Mouse (Mus musculus) heart, embryonic 12.5 days (tissue): ENCODE results near the gene Atp6v0b. TPM values are rescaled to one million over a fixed set of nuclear protein-coding genes. Genes with fewer than 3 reads are reported as not detected.

ENCODE experiments used
- ATAC-seq: fragments of 200-750 bp; cut with Nextera tagmentation; 2 replicates; pipeline ENCODE4 v1.8.0; 2017; ENCODE audit warnings: moderate TSS enrichment, moderate library complexity; ENCODE audit not compliant: insufficient number of reproducible peaks, low FRiP score
- H3K27ac ChIP-seq: fragments of 300-500 bp; sonication (generic); 2 replicates; pipeline ENCODE4 v1.5.1; 2016; ENCODE audit warnings: mild to moderate bottlenecking, moderate library complexity; ENCODE audit not compliant: poor library complexity, severe bottlenecking
- H3K27me3 ChIP-seq: fragments of 300-500 bp; sonication (generic); replicated peaks from 2 replicates; pipeline ENCODE4 v1.6.1; 2016; ENCODE audit warnings: mild to moderate bottlenecking, moderate library complexity
- H3K36me3 ChIP-seq: fragments of 300-500 bp; sonication (generic); 2 replicates; pipeline ENCODE4 v1.6.1; 2016; ENCODE audit warnings: mild to moderate bottlenecking, moderate library complexity
- H3K4me1 ChIP-seq: fragments of 300-500 bp; sonication (generic); replicated peaks from 2 replicates; pipeline ENCODE4 v1.6.1; 2016; ENCODE audit warnings: mild to moderate bottlenecking
- H3K4me2 ChIP-seq: fragments of 300-500 bp; sonication (generic); 2 replicates; pipeline ENCODE4 v1.6.1; 2016; ENCODE audit warnings: mild to moderate bottlenecking, moderate library complexity
- H3K4me3 ChIP-seq: fragments of 300-500 bp; sonication (generic); 2 replicates; pipeline ENCODE4 v1.5.1; 2016; ENCODE audit warnings: mild to moderate bottlenecking
- H3K9ac ChIP-seq: fragments of 300-500 bp; sonication (generic); 2 replicates; pipeline ENCODE4 v1.6.1; 2016; ENCODE audit warnings: mild to moderate bottlenecking, moderate library complexity
- H3K9me3 ChIP-seq: fragments of 300-500 bp; sonication (generic); replicated peaks from 2 replicates; pipeline ENCODE4 v1.6.1; 2016; ENCODE audit warnings: mild to moderate bottlenecking, moderate library complexity
- WGBS: fragments of 180-500 bp; shearing (Covaris S2); methylation state at CpG from one replicate; pipeline ENCODE4 v1.1.7; 2016; 5-methylcytosine and 5-hydroxymethylcytosine counted together
- polyA plus RNA-seq: library from polyadenylated mRNA; unstranded; fragments of >200 nt; fragmentation: Nextera tagmentation; extraction: Ambion mirVana; gene quantifications from 2 replicates; pipeline ENCODE4 v1.2.1, GENCODE M21; 2016

The Atp6v0b gene
- polyA plus RNA-seq, 1 experiment from 2014 or later: 196 TPM

- Histone ChIP-seq H3K4me2 (peak overlapping the region; percentile 9; the same call in 1 of the 2 replicates), H3K9me3 (no peaks in the 10 kb centered on the region), H3K36me3 (no peaks in the 10 kb centered on the region), H3K4me1 (peaks cover 42% of the 10 kb centered on the region), H3K4me3 (no peak overlapping the region), H3K27me3 (peaks cover 7% of the 10 kb centered on the region; the same call in 1 of the 2 replicates), H3K27ac (peak overlapping the region; percentile 79), H3K9ac (no peak overlapping the region)
- ATAC-seq: no peak
- 26% methylated on average over 3 of the region's 3 CpGs for WGBS
Observed at GRCm38 (mm10) chr4:117918261-117918660, 31.1 kb upstream of the Atp6v0b start.

- peaks cover 43% of the 10 kb centered on the region for H3K4me1 ChIP-seq
Observed at GRCm38 (mm10) chr4:117917847-117918246, 30.7 kb upstream of the Atp6v0b start.

GRCm38 (mm10) chr4:117917402-117917801, 30.3 kb upstream of the Atp6v0b start:
- Histone ChIP-seq H3K4me2 (no peak overlapping the region), H3K4me1 (peaks cover 46% of the 10 kb centered on the region), H3K4me3 (no peak overlapping the region), H3K9me3 (no peaks in the 10 kb centered on the region), H3K9ac (no peak overlapping the region), H3K27ac (peak overlapping the region; percentile 79), H3K36me3 (peaks cover under 1% of the 10 kb centered on the region), H3K27me3 (peaks cover 7% of the 10 kb centered on the region; the same call in 1 of the 2 replicates)
- WGBS: 62% methylated on average over 4 of the region's 4 CpGs
- no peak for ATAC-seq

More at GRCm38 (mm10) chr4:117917847-117918246, 30.7 kb upstream of the Atp6v0b start:
- no peak overlapping the region for H3K9ac ChIP-seq
- ATAC-seq: no peak
- H3K27ac ChIP-seq: peak overlapping the region; percentile 79
- H3K36me3 ChIP-seq: no peaks in the 10 kb centered on the region
- WGBS: 84% methylated on average over 4 of the region's 4 CpGs
- peaks cover 7% of the 10 kb centered on the region; the same call in 1 of the 2 replicates for H3K27me3 ChIP-seq
- H3K4me2 ChIP-seq: peak overlapping the region; percentile 9; the same call in 1 of the 2 replicates
- H3K9me3 ChIP-seq: no peaks in the 10 kb centered on the region
- no peak overlapping the region for H3K4me3 ChIP-seq

GRCm38 (mm10) chr4:117916386-117916785, 29.3 kb upstream of the Atp6v0b start:
- ATAC-seq: no peak
- Histone ChIP-seq H3K9me3 (no peaks in the 10 kb centered on the region), H3K4me2 (0 out of 2 replicates have a peak overlapping the region, but pooled peaks have one; percentile 98), H3K4me3 (no peak overlapping the region), H3K36me3 (peaks cover 11% of the 10 kb centered on the region), H3K27me3 (0 out of 2 replicates have a peak, but pooled peaks cover under 1% of the 10 kb centered on the region), H3K27ac (peak overlapping the region; percentile 36), H3K9ac (no peak overlapping the region), H3K4me1 (peaks cover 46% of the 10 kb centered on the region)
- 68% methylated on average over 5 of the region's 5 CpGs for WGBS

- peak overlapping the region; percentile 77 for H3K9ac ChIP-seq
- H3K36me3 ChIP-seq: peaks cover 19% of the 10 kb centered on the region
- peak overlapping the region; percentile 36 for H3K27ac ChIP-seq
- no peaks in the 10 kb centered on the region for H3K27me3 ChIP-seq
- H3K4me3 ChIP-seq: peak overlapping the region; percentile 73
- H3K4me1 ChIP-seq: peaks cover 48% of the 10 kb centered on the region
- ATAC-seq: no peak
- 3% methylated on average over 19 of the region's 19 CpGs for WGBS
- H3K4me2 ChIP-seq: peak overlapping the region; percentile 98
- no peaks in the 10 kb centered on the region for H3K9me3 ChIP-seq
Observed at GRCm38 (mm10) chr4:117915489-117916105, 28.5 kb upstream of the Atp6v0b start.

- WGBS: under 1% methylated on average over 61 of the region's 61 CpGs
- H3K9ac ChIP-seq: peak within 1 kb of the TSS; percentile 77
- peaks cover 25% of the 10 kb centered on the region for H3K36me3 ChIP-seq
- peak within 1 kb of the TSS; percentile 73 for H3K4me3 ChIP-seq
- peak; percentile 93 for ATAC-seq
- peak within 1 kb of the TSS; percentile 98 for H3K4me2 ChIP-seq
- H3K27me3 ChIP-seq: no peaks in the 10 kb centered on the region
- H3K9me3 ChIP-seq: no peaks in the 10 kb centered on the region
- peaks cover 48% of the 10 kb centered on the region for H3K4me1 ChIP-seq
- peak within 1 kb of the TSS; percentile 72 for H3K27ac ChIP-seq
Observed at GRCm38 (mm10) chr4:117914591-117915442, 27.7 kb upstream of the Atp6v0b start, which contains the start of gene Ipo13. Gene Ipo13 (minus strand): TSS chr4:117914999.

GRCm38 (mm10) chr4:117914031-117914430, 26.9 kb upstream of the Atp6v0b start:
- H3K4me1 ChIP-seq: peaks cover 52% of the 10 kb centered on the region
- H3K36me3 ChIP-seq: peaks cover 31% of the 10 kb centered on the region
- no peaks in the 10 kb centered on the region for H3K9me3 ChIP-seq
- peak overlapping the region; percentile 77 for H3K9ac ChIP-seq
- H3K4me2 ChIP-seq: peak overlapping the region; percentile 98
- no peaks in the 10 kb centered on the region for H3K27me3 ChIP-seq
- ATAC-seq: no peak
- H3K27ac ChIP-seq: no peak overlapping the region
- 20% methylated on average over 8 of the region's 8 CpGs for WGBS
- peak overlapping the region; percentile 73 for H3K4me3 ChIP-seq

- Histone ChIP-seq H3K27ac (no peak overlapping the region), H3K9ac (peak overlapping the region; percentile 77; the same call in 1 of the 2 replicates), H3K9me3 (no peaks in the 10 kb centered on the region), H3K4me2 (peak overlapping the region; percentile 98), H3K4me1 (peaks cover 50% of the 10 kb centered on the region), H3K4me3 (peak overlapping the region; percentile 73), H3K27me3 (no peaks in the 10 kb centered on the region), H3K36me3 (peaks cover 35% of the 10 kb centered on the region)
- 41% methylated on average over 3 of the region's 3 CpGs for WGBS
- no peak for ATAC-seq
Observed at GRCm38 (mm10) chr4:117913421-117913820, 26.3 kb upstream of the Atp6v0b start.

GRCm38 (mm10) chr4:117912685-117913273, 25.6 kb upstream of the Atp6v0b start:
- Histone ChIP-seq H3K36me3 (peaks cover 40% of the 10 kb centered on the region), H3K4me2 (peak overlapping the region; percentile 98), H3K4me1 (peaks cover 48% of the 10 kb centered on the region), H3K4me3 (peak overlapping the region; percentile 73; the same call in 1 of the 2 replicates), H3K9me3 (no peaks in the 10 kb centered on the region), H3K27ac (no peak overlapping the region), H3K27me3 (no peaks in the 10 kb centered on the region), H3K9ac (0 out of 2 replicates have a peak overlapping the region, but pooled peaks have one; percentile 13)
- 64% methylated on average over 7 of the region's 7 CpGs for WGBS
- no peak for ATAC-seq

- Histone ChIP-seq H3K27me3 (no peaks in the 10 kb centered on the region), H3K9ac (no peak overlapping the region), H3K36me3 (peaks cover 43% of the 10 kb centered on the region), H3K9me3 (no peaks in the 10 kb centered on the region), H3K4me2 (no peak overlapping the region), H3K4me1 (peaks cover 41% of the 10 kb centered on the region), H3K27ac (no peak overlapping the region), H3K4me3 (no peak overlapping the region)
- ATAC-seq: no peak
- WGBS: 89% methylated on average over 13 of the region's 13 CpGs
Observed at GRCm38 (mm10) chr4:117912131-117912561, 25.0 kb upstream of the Atp6v0b start.
